Mouse (Mus musculus): ENCODE data around the gene Tex2. TPM values are rescaled to one million over a fixed set of nuclear protein-coding genes. Genes with fewer than 3 reads are reported as not detected.

Tex2 gene
- polyA plus RNA-seq, 1 experiment: 5.8 TPM

DNA sequence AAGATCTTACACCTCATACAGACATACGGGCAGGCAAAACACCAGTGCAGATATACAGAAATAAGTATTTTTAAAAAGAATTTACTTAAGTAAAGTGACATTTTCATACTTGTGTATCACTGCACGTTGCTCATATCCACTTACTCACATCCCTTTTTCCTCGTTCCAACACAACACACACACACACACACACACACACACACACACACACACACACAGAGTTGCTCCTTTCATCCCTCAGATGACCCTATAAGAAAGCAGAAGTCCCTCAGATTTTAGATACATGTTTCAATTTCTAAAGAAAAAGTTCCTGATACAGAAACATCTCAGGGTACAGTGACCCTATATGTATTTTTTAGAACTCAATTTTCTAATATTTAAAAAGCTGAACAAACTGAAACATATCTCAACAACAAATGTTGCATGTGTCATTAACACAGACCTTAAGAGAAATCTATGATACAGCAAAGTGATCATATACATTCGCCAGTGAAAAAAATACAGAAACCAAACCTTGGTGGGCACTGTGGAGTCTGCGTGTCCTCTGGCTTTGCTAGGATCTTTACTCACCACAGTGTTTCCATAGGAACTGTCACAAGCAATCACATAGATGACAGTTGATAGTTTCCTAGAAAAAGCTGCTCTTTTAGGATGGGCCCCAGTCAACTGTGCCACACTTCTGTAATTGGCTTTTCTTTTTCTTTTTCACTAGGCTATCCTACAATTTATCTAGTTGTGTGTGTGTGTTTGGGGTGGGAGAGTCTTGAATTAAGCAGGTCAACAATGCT lies 151.9 kb downstream of the Tex2 start:
- H3K27me3 ChIP-seq (ENCODE audit: control insufficient read depth, insufficient read depth, low read length): no peaks in the 10 kb centered on the region
- 57% methylated on average over 5 of the region's 5 CpGs for WGBS
- no peak for DNase-seq (ENCODE audit: low read depth in 1 of 2, low spot score in 2 of 2)
- no peak overlapping the region for H3K4me3 ChIP-seq (ENCODE audit: extremely low read depth, insufficient read depth, insufficient read length)
- TF ChIP-seq POLR2A (IDR thresholded peaks at IDR 0.05; ENCODE audit: low read depth, low read length) (no peak), CTCF (IDR thresholded peaks at IDR 0.05; ENCODE audit: extremely low read depth, insufficient read depth, insufficient read length, insufficient replicate concordance) (no peak)
- H3K27ac ChIP-seq (ENCODE audit: insufficient read depth, low read length): no peak overlapping the region
- peaks cover 1% of the 10 kb centered on the region; the same call in 1 of the 2 replicates for H3K36me3 ChIP-seq (ENCODE audit: control insufficient read depth, insufficient read depth, low read length)
- H3K4me1 ChIP-seq (ENCODE audit: control insufficient read depth, insufficient read depth, insufficient read length): peaks cover 10% of the 10 kb centered on the region

GRCm38 (mm10) chr11:106460671-106461070 lies 152.6 kb downstream of the Tex2 start:
- DNase-seq (ENCODE audit: low read depth in 1 of 2, low spot score in 2 of 2): no peak
- WGBS: 95% methylated on average over 1 of the region's 1 CpGs
- no peaks in the 10 kb centered on the region for H3K27me3 ChIP-seq (ENCODE audit: control insufficient read depth, insufficient read depth, low read length)
- H3K4me1 ChIP-seq (ENCODE audit: control insufficient read depth, insufficient read depth, insufficient read length): peaks cover 10% of the 10 kb centered on the region
- no peak overlapping the region for H3K4me3 ChIP-seq (ENCODE audit: extremely low read depth, insufficient read depth, insufficient read length)
- TF ChIP-seq CTCF (IDR thresholded peaks at IDR 0.05; ENCODE audit: extremely low read depth, insufficient read depth, insufficient read length, insufficient replicate concordance) (no peak), POLR2A (IDR thresholded peaks at IDR 0.05; ENCODE audit: low read depth, low read length) (no peak)
- peaks cover 1% of the 10 kb centered on the region; the same call in 1 of the 2 replicates for H3K36me3 ChIP-seq (ENCODE audit: control insufficient read depth, insufficient read depth, low read length)
- no peak overlapping the region for H3K27ac ChIP-seq (ENCODE audit: insufficient read depth, low read length)

- peaks cover 1% of the 10 kb centered on the region; the same call in 1 of the 2 replicates for H3K36me3 ChIP-seq (ENCODE audit: control insufficient read depth, insufficient read depth, low read length)
- H3K27me3 ChIP-seq (ENCODE audit: control insufficient read depth, insufficient read depth, low read length): no peaks in the 10 kb centered on the region
- no peak overlapping the region for H3K27ac ChIP-seq (ENCODE audit: insufficient read depth, low read length)
- DNase-seq (ENCODE audit: low read depth in 1 of 2, low spot score in 2 of 2): no peak
- peaks cover 7% of the 10 kb centered on the region for H3K4me1 ChIP-seq (ENCODE audit: control insufficient read depth, insufficient read depth, insufficient read length)
- no peak overlapping the region for H3K4me3 ChIP-seq (ENCODE audit: extremely low read depth, insufficient read depth, insufficient read length)
- WGBS: 87% methylated on average over 4 of the region's 4 CpGs
- TF ChIP-seq CTCF (IDR thresholded peaks at IDR 0.05; ENCODE audit: extremely low read depth, insufficient read depth, insufficient read length, insufficient replicate concordance) (no peak), POLR2A (IDR thresholded peaks at IDR 0.05; ENCODE audit: low read depth, low read length) (no peak)
These were observed 154.7 kb downstream of the Tex2 start for GRCm38 (mm10) chr11:106458540-106458939.

Other genes with a start within 250 kb of the Tex2 start
- 0.55 and 0.82 TPM in 2 replicates for gene Prr29, start 248.0 kb downstream of the Tex2 start, polyA plus RNA-seq (2012; rRNA removed)
- gene Icam2, start 225.3 kb downstream of the Tex2 start, polyA plus RNA-seq (2012; rRNA removed): 82.6 and 93.8 TPM in 2 replicates
- 12.7 and 18.1 TPM in 2 replicates for gene Ern1, start 125.6 kb downstream of the Tex2 start, polyA plus RNA-seq (2012; rRNA removed)
- 40.3 and 43.5 TPM in 2 replicates for gene Pecam1, start 137.2 kb upstream of the Tex2 start, polyA plus RNA-seq (2012; rRNA removed)
- 3.3 and 4.2 TPM in 2 replicates for gene Milr1, start 137.8 kb upstream of the Tex2 start, polyA plus RNA-seq (2012; rRNA removed)
- gene Polg2, start 166.1 kb upstream of the Tex2 start, polyA plus RNA-seq (2012; rRNA removed): 7.2 and 9.0 TPM in 2 replicates
- gene Ddx5, start 175.8 kb upstream of the Tex2 start, polyA plus RNA-seq (2012; rRNA removed): 608 and 672 TPM in 2 replicates
- 2.0 and 2.1 TPM in 2 replicates for gene Cep95, start 175.8 kb upstream of the Tex2 start, polyA plus RNA-seq (2012; rRNA removed)